Mouse (Mus musculus): Measurements from ENCODE around the gene Mta3. TPM values are rescaled to one million over a fixed set of nuclear protein-coding genes. Genes with fewer than 3 reads are reported as not detected.

Gene Mta3
- polyA plus RNA-seq, 1 experiment: 40.1 TPM

- Histone ChIP-seq H3K4me3 (ENCODE audit: low read depth, low read length) (no peak overlapping the region), H3K27ac (ENCODE audit: insufficient read depth, low read depth, low read length) (no peak overlapping the region), H3K4me1 (ENCODE audit: control insufficient read depth, insufficient read depth, insufficient read length, low read length) (no peaks in the 10 kb centered on the region), H3K36me3 (ENCODE audit: control insufficient read depth, insufficient read depth, low read length) (peaks cover 21% of the 10 kb centered on the region), H3K27me3 (ENCODE audit: control insufficient read depth, insufficient read depth, low read length) (no peaks in the 10 kb centered on the region)
- WGBS: 90% methylated on average over 4 of the region's 4 CpGs
- TF ChIP-seq CTCF (IDR thresholded peaks at IDR 0.05; ENCODE audit: extremely low read depth, insufficient read length, insufficient replicate concordance, low read depth, low read length): no peak
- TF ChIP-seq POLR2A (IDR thresholded peaks at IDR 0.05; ENCODE audit: low read depth, low read length): no peak
These were observed 107.1 kb downstream of the Mta3 start for GRCm38 (mm10) chr17:83813050-83813449.

GRCm38 (mm10) chr17:83816996-83817395 lies 111.0 kb downstream of the Mta3 start:
- Histone ChIP-seq H3K27ac (ENCODE audit: insufficient read depth, low read depth, low read length) (no peak overlapping the region), H3K27me3 (ENCODE audit: control insufficient read depth, insufficient read depth, low read length) (no peaks in the 10 kb centered on the region), H3K4me3 (ENCODE audit: low read depth, low read length) (no peak overlapping the region), H3K36me3 (ENCODE audit: control insufficient read depth, insufficient read depth, low read length) (peaks cover 9% of the 10 kb centered on the region), H3K4me1 (ENCODE audit: control insufficient read depth, insufficient read depth, insufficient read length, low read length) (no peaks in the 10 kb centered on the region)
- WGBS: 64% methylated on average over 7 of the region's 7 CpGs
- TF ChIP-seq CTCF (IDR thresholded peaks at IDR 0.05; ENCODE audit: extremely low read depth, insufficient read length, insufficient replicate concordance, low read depth, low read length): no peak
- no peak for TF ChIP-seq POLR2A (IDR thresholded peaks at IDR 0.05; ENCODE audit: low read depth, low read length)

DNA sequence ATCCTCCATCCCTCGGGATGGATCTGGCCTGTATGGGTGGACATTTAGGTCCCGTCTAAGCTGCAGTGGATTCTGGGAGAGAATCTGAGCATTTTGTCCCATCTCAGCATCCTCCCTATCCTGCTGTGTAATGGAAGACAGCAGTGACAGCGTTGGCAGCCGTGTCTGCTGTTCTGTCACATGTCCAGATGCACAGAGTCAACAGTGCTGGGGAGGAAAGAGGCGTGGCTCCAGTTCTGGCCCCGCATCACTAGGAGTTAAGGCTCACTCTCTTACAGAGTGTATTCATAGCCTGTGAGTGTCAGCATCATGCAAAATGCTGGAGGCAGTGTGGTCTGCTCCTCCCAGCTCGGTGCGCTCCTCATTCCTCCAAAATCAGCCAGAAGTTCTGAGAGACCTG lies 113.5 kb downstream of the Mta3 start:
- Histone ChIP-seq H3K4me1 (ENCODE audit: control insufficient read depth, insufficient read depth, insufficient read length, low read length) (no peaks in the 10 kb centered on the region), H3K27ac (ENCODE audit: insufficient read depth, low read depth, low read length) (no peak overlapping the region), H3K27me3 (ENCODE audit: control insufficient read depth, insufficient read depth, low read length) (no peaks in the 10 kb centered on the region), H3K4me3 (ENCODE audit: low read depth, low read length) (no peak overlapping the region), H3K36me3 (ENCODE audit: control insufficient read depth, insufficient read depth, low read length) (peaks cover 1% of the 10 kb centered on the region; the same call in 1 of the 2 replicates)
- WGBS: 46% methylated on average over 8 of the region's 8 CpGs
- TF ChIP-seq CTCF (IDR thresholded peaks at IDR 0.05; ENCODE audit: extremely low read depth, insufficient read length, insufficient replicate concordance, low read depth, low read length) (no peak), POLR2A (IDR thresholded peaks at IDR 0.05; ENCODE audit: low read depth, low read length) (no peak)

- Histone ChIP-seq H3K36me3 (ENCODE audit: control insufficient read depth, insufficient read depth, low read length) (no peaks in the 10 kb centered on the region), H3K4me3 (ENCODE audit: low read depth, low read length) (no peak overlapping the region), H3K27ac (ENCODE audit: insufficient read depth, low read depth, low read length) (no peak overlapping the region), H3K27me3 (ENCODE audit: control insufficient read depth, insufficient read depth, low read length) (no peaks in the 10 kb centered on the region), H3K4me1 (ENCODE audit: control insufficient read depth, insufficient read depth, insufficient read length, low read length) (no peaks in the 10 kb centered on the region)
- 83% methylated on average over 5 of the region's 5 CpGs for WGBS
- TF ChIP-seq CTCF (IDR thresholded peaks at IDR 0.05; ENCODE audit: extremely low read depth, insufficient read length, insufficient replicate concordance, low read depth, low read length) (no peak), POLR2A (IDR thresholded peaks at IDR 0.05; ENCODE audit: low read depth, low read length) (no peak)
These were observed 114.7 kb downstream of the Mta3 start for GRCm38 (mm10) chr17:83820701-83821100.

DNA sequence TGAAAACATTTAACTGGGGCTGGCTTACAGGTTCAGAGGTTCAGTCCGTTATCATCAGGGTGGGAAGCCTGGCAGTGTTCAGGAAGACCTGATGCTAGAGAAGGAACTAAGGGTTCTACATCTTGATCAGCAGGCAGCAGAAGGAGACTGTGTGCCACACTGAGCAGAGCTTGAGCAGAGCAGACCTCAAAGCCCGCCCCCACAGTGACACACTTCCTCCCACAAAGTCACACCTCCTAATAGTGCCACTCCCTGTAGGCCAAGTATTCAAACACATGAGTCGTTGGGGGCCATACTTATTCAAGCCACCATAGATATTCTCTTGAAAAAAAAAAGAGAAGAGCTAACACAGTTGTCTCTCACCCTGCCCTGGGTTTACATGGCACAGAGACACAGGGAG lies 115.9 kb downstream of the Mta3 start:
- WGBS: 75% methylated on average over 3 of the region's 3 CpGs
- no peaks in the 10 kb centered on the region for H3K4me1 ChIP-seq (ENCODE audit: control insufficient read depth, insufficient read depth, insufficient read length, low read length)
- H3K4me3 ChIP-seq (ENCODE audit: low read depth, low read length): no peak overlapping the region
- no peaks in the 10 kb centered on the region for H3K36me3 ChIP-seq (ENCODE audit: control insufficient read depth, insufficient read depth, low read length)
- TF ChIP-seq CTCF (IDR thresholded peaks at IDR 0.05; ENCODE audit: extremely low read depth, insufficient read length, insufficient replicate concordance, low read depth, low read length) (no peak), POLR2A (IDR thresholded peaks at IDR 0.05; ENCODE audit: low read depth, low read length) (no peak)
- no peaks in the 10 kb centered on the region for H3K27me3 ChIP-seq (ENCODE audit: control insufficient read depth, insufficient read depth, low read length)
- no peak overlapping the region for H3K27ac ChIP-seq (ENCODE audit: insufficient read depth, low read depth, low read length)

DNA sequence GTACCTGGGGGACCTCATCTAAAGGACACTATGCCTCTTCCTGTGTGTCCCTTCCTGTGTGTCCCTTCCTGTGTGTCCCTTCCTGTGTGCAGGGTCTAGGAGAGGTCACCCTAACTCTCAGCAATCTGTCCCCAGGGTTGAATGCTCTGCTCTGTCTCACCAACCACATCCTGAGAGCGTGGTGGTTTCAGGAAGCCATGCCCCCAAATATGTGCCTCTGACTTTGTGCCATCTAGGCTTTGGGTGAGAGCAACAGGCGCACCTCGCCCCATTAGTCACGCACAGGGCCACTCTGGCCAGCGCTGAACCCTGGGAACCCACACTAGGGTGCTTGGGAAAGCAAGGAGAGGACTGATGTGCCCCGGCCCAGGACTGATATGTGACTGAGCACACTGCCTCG lies 117.9 kb downstream of the Mta3 start:
- Histone ChIP-seq H3K4me1 (ENCODE audit: control insufficient read depth, insufficient read depth, insufficient read length, low read length) (no peaks in the 10 kb centered on the region), H3K36me3 (ENCODE audit: control insufficient read depth, insufficient read depth, low read length) (no peaks in the 10 kb centered on the region), H3K27me3 (ENCODE audit: control insufficient read depth, insufficient read depth, low read length) (no peaks in the 10 kb centered on the region), H3K4me3 (ENCODE audit: low read depth, low read length) (no peak overlapping the region), H3K27ac (ENCODE audit: insufficient read depth, low read depth, low read length) (no peak overlapping the region)
- no peak for TF ChIP-seq POLR2A (IDR thresholded peaks at IDR 0.05; ENCODE audit: low read depth, low read length)
- no peak for TF ChIP-seq CTCF (IDR thresholded peaks at IDR 0.05; ENCODE audit: extremely low read depth, insufficient read length, insufficient replicate concordance, low read depth, low read length)
- 84% methylated on average over 7 of the region's 7 CpGs for WGBS

DNA sequence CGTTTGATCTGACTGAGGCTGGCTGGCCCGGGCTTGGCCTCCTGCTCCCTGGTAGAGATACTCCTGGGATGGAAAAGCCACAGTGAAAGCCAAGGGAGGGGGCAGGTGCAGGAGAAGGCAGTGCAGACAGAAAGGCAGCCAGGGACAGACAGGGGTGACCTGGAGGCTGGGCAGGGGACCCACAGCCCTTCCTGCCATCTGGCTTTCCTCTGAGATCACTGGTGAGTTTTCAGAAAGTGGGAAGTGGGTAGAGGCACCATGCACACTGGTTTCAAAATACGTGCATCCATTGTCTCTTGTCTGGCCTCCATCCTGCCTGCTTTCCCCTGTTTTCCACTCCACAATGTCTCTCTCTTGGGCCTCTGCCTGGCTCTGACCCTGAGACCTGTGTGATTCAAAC lies 123.4 kb downstream of the Mta3 start:
- whole genome bisulfite sequencing: 56% methylated on average over 3 of the region's 3 CpGs
- Histone ChIP-seq H3K36me3 (ENCODE audit: control insufficient read depth, insufficient read depth, low read length) (no peaks in the 10 kb centered on the region), H3K27me3 (ENCODE audit: control insufficient read depth, insufficient read depth, low read length) (no peaks in the 10 kb centered on the region), H3K4me3 (ENCODE audit: low read depth, low read length) (no peak overlapping the region), H3K4me1 (ENCODE audit: control insufficient read depth, insufficient read depth, insufficient read length, low read length) (peaks cover 6% of the 10 kb centered on the region; the same call in 1 of the 2 replicates), H3K27ac (ENCODE audit: insufficient read depth, low read depth, low read length) (no peak overlapping the region)
- TF ChIP-seq POLR2A (IDR thresholded peaks at IDR 0.05; ENCODE audit: low read depth, low read length) (no peak), CTCF (IDR thresholded peaks at IDR 0.05; ENCODE audit: extremely low read depth, insufficient read length, insufficient replicate concordance, low read depth, low read length) (no peak)
